Mouse (Mus musculus): ENCODE data around the gene Neto2. TPM values are rescaled to one million over a fixed set of nuclear protein-coding genes. Genes with fewer than 3 reads are reported as not detected.
A peak's percentile ranks its signal among the peaks of the same experiment; 100 is the strongest.

Gene Neto2
- total RNA-seq, 2 experiments from 2014 or later = 75.6 to 75.8 TPM

- intact Hi-C loops (cut with DNase I) = no loop called here
- no peak for DNase-seq (ENCODE audit: low spot score in 2 of 2)
Measured at GRCm38 (mm10) chr8:85606561-85606960, 94.2 kb downstream of the Neto2 start.

GRCm38 (mm10) chr8:85604201-85604600, 96.5 kb downstream of the Neto2 start:
- intact Hi-C loops (cut with DNase I) = loop anchor here (5.0 kb wide), 1 partner anchor 1298 kb away; no protein-coding TSS in a partner anchor
- DNase-seq (ENCODE audit: low spot score in 2 of 2) = no peak

GRCm38 (mm10) chr8:85603203-85603895, 97.4 kb downstream of the Neto2 start:
- intact Hi-C loops (cut with DNase I) = loop anchor here (1.0 to 5.0 kb wide), 3 partner anchors 62 to 1299 kb away; no protein-coding TSS in a partner anchor
- DNase-seq (ENCODE audit: low spot score in 2 of 2) = peak; percentile 67 to 75

GRCm38 (mm10) chr8:85602737-85603136, 98.0 kb downstream of the Neto2 start:
- intact Hi-C loops (cut with DNase I) = loop anchor here (1.0 to 5.0 kb wide), 3 partner anchors 63 to 1300 kb away; no protein-coding TSS in a partner anchor
- no peak for DNase-seq (ENCODE audit: low spot score in 2 of 2)

GRCm38 (mm10) chr8:85601741-85602140, 99.0 kb downstream of the Neto2 start:
- no peak for DNase-seq (ENCODE audit: low spot score in 2 of 2)
- intact Hi-C loops (cut with DNase I) = loop anchor here (2.0 to 5.0 kb wide), 2 partner anchors 983 to 1301 kb away; no protein-coding TSS in a partner anchor

- no peak for DNase-seq (ENCODE audit: low spot score in 2 of 2)
- intact Hi-C loops (cut with DNase I) = no loop called here
Measured at GRCm38 (mm10) chr8:85597413-85598191, 103.1 kb downstream of the Neto2 start.

GRCm38 (mm10) chr8:85595391-85595790, 105.3 kb downstream of the Neto2 start:
- intact Hi-C loops (cut with DNase I) = no loop called here
- no peak for DNase-seq (ENCODE audit: low spot score in 2 of 2)

GRCm38 (mm10) chr8:85594983-85595382, 105.7 kb downstream of the Neto2 start:
- intact Hi-C loops (cut with DNase I) = no loop called here
- DNase-seq (ENCODE audit: low spot score in 2 of 2) = no peak

GRCm38 (mm10) chr8:85593324-85593723, 107.4 kb downstream of the Neto2 start:
- no peak for DNase-seq (ENCODE audit: low spot score in 2 of 2)
- intact Hi-C loops (cut with DNase I) = no loop called here

GRCm38 (mm10) chr8:85591532-85591931, 109.2 kb downstream of the Neto2 start:
- intact Hi-C loops (cut with DNase I) = no loop called here
- DNase-seq (ENCODE audit: low spot score in 2 of 2) = no peak

GRCm38 (mm10) chr8:85590258-85590657, 110.5 kb downstream of the Neto2 start:
- intact Hi-C loops (cut with DNase I) = no loop called here
- DNase-seq (ENCODE audit: low spot score in 2 of 2) = no peak

- no peak for DNase-seq (ENCODE audit: low spot score in 2 of 2)
- intact Hi-C loops (cut with DNase I) = no loop called here
Measured at GRCm38 (mm10) chr8:85588596-85588995, 112.1 kb downstream of the Neto2 start.

Small RNA genes within 50 kb of the gene (microRNA-seq; reads per million reads assigned to microRNA genes)
- gene Mir8109 = 0 reads per million in 2 experiments

Other genes with a start within 250 kb of the Neto2 start
- 10 to 100 TPM; 52.8 to 60.2 TPM for gene Gpt2, start 208.3 kb downstream of the Neto2 start, total RNA-seq (2021)
- 100 to 1,000 TPM; 167 to 190 TPM for gene Dnaja2, start 145.6 kb downstream of the Neto2 start, total RNA-seq (2021)
- gene Itfg1, start 140.0 kb upstream of the Neto2 start, total RNA-seq (2021) = 100 to 1,000 TPM; 177 to 183 TPM
- 10 to 100 TPM; 33.4 to 38.0 TPM for gene Phkb, start 140.0 kb upstream of the Neto2 start, total RNA-seq (2021)

Measured in left cerebral cortex, postnatal 25 days (tissue).